Mouse (Mus musculus) spleen, adult 12 weeks (tissue): ENCODE measurements around the gene Sema4b.

Experiments used
- DNase-seq: peaks from one replicate; pipeline ENCODE4 v3.0.0; 2022; ENCODE audit warnings: low spot score

The Sema4b gene

DNA sequence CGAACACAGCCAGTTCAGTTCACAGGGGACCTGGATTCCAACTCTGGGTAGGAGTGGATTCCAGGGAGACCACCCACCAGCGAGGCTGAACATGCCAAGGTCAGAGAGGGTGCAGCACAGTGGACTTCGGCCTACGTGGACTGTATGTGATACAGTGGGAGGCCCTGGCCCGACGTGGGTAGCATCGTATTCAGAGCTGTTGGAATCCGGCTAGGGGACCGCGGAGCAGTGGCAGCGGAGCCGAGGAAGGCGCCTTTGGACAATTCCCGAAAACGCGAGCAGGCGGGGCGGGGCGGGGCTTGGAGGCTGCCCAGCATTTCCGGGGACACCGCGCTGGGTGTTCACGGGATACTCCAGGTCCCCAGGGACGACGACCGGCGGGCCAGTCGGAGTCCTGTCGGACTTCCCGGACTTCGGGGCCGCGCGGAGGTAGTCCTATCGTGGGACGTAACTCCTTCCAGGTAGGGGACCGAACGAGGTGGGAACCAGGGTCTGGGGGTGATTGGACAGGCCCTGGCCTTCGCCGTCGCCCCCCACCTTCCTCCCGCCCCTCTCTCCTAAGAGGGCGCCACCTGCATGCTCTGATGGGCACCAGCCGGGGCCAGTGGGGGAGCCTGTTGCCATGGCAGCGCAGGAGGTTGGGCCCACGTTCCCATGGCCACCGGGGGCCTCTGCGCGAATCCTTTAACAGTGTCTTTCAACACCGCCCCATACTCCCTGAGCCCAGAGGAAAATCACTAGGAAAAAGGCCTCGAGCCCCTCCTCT is at the start of gene Sema4b:
Gene Sema4b, plus strand, starts transcription at position 311 of the 766 bp plus-strand sequence.
- peak; percentile 73 for DNase-seq

DNA sequence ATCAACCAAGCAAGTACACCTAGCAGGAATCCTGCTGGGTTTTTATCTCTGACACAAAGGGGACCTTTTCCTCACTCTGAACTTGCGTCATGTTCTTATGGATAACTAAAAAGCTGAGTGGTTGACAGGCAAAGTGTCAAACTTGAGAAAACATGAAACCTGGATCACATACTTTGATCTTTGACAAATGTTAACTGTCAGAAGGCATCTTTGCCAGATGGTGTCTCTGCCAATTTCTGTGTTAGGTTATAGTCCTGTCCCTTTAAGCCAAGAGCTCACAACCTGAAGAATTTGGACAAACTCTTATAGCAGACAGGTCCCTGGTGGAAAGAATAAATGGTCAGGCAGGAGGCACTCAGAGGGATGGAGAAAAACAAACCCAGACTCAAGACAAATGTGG is 48.3 kb upstream of the Sema4b start:
- no peak for DNase-seq

DNA sequence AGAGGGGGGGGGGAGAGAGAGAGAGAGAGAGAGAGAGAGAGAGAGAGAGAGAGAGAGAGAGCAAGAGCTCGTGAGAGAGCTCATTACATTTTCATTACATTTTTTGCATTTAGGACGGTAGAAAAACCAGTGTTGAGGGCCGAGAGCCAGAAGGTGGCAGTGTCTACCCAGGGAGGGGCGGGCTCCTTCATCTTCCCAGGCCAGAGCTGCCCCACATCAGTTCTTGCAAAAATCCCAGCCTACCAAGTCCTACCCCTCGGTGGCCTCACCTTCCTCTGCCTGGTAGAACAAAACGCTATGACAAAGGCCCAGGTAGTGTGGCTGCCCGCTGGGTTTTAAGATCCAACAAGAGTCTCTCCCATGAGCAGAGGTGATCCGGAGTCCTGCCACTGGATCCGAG is 45.8 kb upstream of the Sema4b start:
- DNase-seq, result peak; percentile 56

DNA sequence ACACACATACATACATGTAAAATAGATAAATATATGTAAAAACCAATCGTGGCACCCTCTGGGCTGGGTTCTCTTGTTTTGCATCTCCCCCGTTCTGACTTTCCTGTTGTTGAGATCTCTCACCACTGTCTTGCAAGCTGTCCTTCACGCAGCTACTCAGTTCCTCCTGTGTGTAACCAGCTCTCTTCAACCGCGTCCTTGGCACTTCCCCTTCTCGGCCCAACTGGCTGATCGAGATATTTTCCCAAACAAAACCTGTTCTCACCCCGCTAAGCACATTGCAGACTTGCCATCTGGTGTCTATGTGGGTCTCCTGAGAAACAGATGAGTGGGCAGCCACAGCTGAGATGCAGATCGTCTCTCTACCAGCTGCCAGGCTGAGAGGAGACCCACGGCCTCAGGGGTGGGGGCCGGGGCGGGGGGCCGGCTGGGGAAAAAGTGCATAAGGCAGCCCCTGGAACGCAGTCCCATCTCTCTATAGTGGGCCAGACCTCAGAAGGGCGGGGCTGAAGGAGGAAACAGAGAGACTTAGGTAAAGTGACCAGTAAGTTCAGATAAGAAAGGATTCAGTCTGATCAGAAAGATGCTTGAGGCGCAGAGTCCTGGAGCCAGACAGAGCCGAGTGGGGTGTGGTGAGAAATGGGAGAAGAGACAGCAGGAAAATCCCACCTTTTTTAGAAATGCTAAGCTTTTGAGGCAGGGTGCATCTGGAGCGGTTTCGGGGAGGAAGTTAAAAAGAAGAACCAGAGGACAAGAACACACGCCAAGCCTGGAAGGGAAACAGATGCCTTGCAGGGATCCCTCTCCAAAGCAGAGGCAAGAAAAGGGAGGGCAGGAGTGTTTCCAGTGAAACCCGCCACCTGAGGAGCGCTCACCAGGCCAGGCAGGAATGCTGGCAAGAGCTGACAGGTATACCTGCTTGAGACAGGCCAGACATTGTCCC is 43.0 kb upstream of the Sema4b start:
- peak; percentile 59 for DNase-seq

DNA sequence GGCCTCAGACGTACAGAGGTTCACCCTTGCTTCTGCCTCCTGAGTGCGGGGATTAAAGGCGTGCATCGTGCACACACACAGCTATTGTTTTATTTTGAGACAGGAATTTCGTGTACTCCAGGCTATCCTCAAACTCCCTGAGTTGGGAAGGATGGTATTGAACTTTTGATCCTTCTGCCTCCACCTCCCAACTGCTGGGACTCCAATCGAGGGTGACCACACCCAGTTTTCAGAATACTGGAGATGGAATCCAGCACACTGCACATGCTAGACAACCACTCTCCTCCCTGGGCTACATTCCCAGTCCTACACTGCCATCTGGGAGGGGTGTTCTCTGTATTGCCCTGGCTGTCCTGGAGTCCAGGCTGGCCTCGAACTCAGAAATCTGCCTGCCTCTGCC is 41.9 kb upstream of the Sema4b start:
- no peak for DNase-seq

DNA sequence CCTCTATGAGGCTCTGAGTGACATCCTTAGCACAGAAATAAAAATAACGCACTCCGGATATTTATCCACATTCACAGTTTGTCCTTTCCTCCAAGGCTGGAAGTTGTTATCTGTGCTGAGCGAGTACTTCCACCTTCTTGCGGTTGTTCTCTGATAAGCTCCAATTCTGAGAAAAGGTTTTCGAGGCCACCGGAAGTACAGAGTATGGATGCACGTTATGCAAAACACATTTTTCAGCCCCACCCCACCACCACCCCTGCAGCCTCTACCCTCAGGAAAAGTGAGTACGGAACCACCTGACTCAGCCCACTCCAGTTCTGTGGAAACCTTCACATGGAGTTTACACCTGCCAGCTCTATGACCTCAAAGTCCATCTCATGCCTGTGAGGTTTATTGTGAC is 40.6 kb upstream of the Sema4b start:
- DNase-seq, result peak; percentile 36

DNA sequence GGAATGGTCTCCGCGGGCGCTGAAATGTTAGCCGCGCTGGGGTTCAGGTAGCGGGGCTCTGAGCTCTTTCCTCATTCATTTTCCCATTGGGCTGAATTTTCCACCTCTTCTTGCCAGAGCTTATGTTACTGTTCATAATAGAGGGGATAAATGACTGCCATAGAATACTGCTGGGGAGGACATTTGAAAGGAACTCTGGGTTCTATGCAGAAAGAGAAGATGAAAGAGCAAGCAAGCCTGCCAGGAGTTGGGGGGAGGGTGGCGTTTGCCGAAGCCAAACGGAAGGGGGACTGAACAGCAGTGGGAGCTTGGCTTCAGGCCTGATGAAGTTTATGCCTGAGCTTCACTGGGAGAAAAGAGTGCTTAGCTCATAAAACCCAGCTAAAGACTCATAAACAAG is 37.3 kb upstream of the Sema4b start:
- no peak for DNase-seq

DNA sequence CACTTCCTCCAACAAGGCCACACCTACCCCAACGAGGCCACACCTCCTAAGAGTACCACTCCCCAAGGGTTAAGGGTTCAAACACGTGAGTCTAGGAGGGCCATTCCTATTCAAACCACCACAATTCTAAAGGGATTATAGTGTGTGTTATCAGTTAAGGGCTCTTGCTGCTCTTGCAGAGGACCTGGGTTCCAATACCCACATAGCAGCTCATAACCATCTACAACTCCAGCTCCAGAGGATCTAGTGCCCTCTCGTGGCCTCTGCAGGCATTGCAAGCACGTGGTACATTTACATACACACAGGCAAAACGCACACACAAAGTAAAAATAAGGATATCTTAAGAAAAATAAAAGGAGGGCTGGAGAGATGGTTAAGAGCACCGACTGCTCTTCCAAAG is 34.5 kb upstream of the Sema4b start:
- DNase-seq, result peak; percentile 58

DNA sequence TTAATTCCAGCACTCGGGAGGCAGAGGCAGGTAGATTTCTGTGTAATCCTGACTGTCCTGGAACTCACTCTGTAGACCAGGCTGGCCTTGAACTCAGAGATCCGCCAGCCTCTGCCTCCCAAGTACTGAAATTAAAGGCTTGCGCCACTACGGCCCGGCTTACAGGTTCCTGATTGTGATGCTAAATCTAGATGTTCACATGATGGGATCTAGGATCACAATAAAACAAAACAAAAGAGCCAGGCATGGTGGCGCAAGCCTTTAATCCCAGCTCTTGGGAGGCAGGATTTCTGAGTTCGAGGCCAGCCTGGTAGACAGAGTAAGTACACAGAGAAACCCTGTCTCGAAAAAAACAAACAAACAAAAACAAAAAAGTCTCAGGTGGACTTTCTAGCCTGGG is 33.9 kb upstream of the Sema4b start:
- DNase-seq, result no peak

DNA sequence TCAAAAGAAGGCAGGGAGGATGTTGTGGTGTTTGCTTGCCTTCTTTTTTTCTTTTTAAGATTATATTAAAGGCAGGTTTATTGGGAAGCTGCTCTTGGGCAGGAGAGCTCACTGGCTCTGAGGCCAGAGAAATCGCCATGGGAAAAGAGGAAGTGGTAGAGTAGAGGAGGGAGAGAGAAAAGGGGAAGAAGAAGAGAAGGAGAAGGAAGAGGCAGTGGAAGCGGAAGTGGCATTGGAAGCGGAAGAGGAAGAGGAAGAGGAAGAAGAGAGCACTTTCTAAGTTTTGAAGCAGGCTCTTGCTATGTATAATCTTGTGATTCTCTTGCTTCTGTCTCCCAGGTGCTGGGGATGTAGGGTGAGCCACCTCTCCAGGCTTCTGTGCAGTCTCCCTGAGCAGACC is 32.0 kb upstream of the Sema4b start:
- no peak for DNase-seq

DNA sequence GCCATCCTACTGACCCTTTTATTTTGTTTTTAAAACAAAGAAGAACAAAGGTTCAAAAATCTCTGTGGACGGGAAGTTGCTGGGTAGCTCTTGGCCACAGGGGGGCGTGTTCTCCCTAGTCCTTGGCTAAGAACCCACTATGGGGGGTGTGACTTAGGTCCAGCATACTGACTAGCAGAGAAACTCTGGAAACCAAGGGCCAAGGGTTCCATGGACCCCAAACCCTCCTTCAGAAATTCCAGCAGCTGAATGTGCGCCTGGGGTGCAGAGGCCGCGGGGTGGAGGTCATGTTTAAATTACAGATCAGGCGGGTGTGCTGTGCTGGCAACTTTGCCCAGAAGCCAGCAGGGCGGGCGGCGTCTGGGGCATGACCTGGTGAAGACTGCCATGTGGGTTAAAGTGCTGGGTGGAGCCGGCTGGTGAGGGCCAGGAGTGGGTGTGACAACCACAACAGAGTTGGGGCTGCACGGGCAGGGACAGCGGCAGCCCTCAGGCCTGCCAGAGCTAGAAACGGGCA is 29.9 kb upstream of the Sema4b start:
- DNase-seq, result peak; percentile 75

DNA sequence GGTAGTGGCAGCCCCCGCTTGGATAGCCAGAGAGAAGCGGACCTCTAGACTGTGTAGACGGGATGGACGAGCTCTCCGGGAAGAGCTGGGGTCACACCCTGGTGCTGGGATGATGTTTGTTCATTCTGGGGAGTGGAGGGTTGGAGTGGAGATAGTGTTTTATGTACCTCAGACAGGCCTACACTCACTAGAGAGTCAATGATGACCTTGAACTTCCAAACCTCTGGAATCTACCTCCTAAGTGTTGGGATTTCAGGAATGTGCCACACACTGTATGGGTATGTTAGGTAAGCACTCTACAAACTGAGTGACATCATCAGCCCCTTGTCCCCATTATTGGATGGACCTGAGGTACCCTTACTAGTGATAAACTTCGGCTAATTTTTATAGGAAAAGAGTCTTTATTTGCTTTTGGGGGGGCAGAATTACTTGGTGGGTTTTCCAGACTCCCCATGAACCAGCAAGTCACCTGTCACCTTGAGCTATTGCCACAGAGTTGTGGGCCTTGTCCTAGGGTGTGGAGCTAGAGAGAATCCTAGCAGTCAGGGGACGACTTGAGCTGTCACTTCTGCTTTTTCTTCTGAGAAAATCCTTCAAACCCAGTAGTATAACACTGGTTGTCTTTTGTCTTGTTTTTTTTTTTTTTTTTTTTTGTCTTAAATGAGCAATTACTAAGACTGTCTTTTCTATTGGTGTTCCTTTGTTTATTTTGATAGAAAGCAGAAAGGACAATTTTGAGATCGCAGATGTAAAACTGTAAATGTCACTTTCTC is 28.0 kb upstream of the Sema4b start:
- DNase-seq, result no peak

DNA sequence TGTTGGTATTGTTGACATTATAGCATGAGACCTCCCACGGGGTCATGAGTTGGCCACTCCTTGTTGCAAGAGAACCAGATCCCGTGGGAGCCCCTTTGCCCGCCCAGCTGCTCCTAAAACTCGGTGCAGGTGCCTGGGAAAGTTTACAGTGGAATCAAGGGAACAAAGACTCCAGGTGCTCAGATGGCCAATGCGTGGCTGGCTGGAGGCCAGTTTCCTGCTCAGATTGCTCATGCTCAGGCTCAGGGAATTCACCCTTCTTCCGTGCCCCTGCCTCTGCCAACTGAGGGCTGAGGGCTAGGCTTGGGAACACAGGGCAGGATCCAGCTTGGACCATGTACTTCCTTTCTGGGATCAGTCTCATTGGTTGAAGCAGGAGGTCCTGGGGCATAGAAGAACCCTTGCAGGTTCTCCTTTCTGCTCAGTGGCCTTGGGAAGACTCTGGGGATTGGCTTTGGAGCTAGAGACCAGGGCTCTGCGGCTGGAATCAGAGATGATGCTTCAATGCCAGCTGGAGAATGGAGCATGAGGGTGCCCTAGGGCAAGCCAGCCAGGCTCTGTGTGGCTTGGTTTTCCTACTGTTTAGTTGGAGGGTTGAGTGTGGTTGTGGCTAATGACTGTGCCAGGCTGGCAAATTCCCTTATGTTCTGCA is 26.2 kb upstream of the Sema4b start:
- no peak for DNase-seq

DNA sequence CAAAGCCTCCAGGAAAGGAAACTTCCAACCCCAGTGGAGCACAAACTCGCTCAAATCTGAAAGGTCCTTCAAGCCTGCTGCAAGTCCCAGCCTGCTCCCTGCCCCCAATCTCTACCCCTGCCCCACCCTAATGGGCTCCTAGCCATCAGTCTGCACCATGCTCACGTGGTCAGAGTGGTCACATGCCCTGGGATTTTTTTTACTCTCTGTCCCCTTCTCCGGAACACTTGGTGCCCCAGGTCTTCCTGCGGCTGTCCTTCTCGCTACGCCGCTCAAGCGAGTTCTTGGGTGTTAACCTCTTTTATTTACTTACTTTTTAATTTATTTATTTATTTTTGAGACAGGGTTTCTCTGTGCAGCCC is 25.7 kb upstream of the Sema4b start:
- DNase-seq, result no peak

DNA sequence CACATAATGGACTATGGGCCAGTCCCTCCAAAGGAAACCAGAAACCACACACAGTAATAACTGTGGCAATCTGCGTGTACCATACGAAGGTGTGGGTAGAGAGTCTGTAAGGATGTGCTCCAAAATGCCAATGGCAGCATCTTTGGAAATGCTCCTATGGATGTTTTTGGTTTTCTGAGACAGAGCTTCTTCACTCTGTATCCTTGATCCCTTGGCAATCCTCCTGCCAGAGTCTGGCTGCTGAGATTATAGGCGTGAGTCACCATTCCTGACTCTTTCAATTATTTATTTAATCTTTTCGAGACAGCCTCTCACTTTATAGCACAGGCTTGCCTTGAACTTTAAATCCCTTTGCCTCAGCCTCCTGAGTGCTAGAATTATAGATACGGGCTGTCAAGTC is 21.2 kb upstream of the Sema4b start:
- DNase-seq, result no peak

DNA sequence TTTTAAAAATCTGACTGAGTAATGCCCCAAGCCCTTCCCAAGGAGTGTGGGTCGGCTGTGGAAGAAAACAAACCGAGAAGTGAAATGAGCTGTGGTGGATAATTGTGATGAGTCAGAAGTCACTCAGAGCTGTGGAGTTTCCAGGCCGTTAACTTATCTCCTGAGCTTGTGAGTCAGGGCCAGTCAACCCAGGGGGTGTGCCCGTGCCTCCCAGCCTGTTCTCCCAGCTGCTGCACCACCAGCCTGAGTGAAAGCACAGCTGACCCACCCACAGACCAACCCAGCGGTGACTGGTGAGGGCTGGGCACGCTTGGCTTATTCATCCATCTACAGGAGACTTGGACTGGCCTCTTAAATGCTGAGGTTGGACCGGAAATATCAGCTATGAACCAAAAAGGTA is 19.9 kb upstream of the Sema4b start:
- DNase-seq, result peak; percentile 60

DNA sequence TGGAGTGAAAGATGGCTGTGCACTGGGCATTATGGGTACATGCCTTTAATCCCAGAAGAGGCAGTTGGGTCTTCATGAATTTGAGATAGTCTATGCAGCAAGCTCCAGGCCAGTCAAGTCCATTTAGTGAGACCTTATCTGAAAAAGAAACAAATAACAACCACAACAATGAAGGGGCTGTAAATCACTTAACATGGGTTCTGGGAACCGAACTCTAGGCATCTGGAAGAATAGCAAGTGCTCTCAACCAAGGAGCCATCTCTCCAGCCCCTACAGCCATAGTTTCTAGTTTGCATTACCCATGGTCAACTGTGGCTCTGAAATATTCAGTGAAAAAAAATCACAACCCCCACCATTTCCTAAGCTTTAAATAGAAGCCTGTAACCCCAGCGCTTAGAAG is 16.8 kb upstream of the Sema4b start:
- DNase-seq, result no peak

DNA sequence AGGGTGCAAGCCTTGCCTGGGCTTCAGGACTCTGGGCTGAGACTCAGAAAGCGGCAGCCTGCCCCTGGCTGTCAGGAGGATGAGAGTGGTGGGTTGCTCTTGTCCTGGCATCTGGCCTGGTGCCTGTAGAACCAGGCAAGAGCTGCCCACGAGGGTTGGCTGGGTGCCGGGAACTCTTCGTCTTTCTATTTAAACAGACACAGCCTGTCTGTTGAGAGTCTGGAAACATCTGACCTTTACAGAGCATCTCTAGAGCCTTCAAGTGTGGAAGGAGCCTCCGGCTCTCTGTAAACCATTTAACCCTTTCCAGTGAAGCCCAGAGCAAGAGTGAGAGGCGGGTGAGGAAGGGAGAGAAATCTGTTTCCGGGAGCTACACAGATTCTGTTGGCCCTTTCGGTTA is 15.3 kb upstream of the Sema4b start:
- no peak for DNase-seq

DNA sequence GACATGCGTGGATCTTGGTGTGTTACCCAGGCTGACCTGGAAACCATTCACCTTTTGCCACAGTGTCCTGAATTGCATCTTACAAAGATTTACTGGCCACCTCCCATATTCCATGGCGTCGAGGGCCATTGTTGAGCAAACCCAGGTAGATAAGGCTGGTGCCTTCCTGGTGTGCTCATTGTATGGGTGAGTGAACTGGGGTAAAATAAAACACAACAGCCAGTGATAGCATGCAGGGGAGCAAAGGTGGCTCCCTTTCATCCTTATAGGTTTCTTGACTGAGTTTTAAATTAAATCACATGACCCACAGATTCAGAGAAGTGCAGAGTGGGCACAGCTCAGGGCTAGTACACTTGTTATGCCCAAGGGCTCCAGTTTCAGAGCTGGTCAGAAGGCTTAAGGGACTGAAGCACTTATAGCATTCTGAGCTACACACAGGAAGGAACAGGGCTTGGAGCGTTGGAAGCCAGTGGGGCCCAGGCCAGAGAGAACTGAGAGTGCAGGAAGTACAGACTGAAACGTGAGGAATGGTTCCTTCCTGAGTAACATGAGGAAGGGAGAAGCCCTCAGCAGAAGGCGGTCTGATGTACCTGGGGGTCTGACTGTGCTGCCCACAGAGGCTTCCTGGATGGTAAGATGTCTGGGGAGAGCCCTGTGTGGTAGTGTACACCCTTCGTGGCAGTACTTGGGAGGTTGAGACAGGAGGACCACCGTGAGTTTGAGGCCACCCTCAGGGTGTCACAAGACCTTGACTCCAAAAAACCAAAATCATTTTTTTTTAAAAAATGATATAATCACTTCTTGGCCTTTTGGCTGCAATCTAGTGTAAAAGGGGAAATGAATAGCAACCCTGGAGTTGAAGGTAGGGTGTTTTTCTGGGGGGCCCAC is 14.3 kb upstream of the Sema4b start:
- DNase-seq, result no peak

DNA sequence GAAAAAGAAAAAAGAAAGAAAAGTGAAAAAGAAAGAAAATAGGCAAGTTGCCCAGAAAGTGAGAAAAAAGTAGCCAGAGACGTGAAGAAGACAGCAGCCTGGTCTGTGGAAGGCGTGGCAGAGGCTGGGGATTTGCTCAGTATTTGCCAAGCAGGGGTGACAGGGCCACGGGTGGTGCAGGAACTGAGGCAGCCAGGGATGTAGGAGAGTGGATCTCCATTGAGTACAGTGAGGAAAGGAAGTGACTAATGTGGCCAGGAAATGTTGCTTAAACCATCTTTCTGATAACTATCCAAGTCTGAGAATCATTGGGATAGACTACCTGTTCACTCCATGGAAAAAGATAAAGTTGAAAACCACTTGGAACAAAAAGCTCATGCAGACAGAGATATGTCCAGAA is 10.5 kb upstream of the Sema4b start:
- no peak for DNase-seq

DNA sequence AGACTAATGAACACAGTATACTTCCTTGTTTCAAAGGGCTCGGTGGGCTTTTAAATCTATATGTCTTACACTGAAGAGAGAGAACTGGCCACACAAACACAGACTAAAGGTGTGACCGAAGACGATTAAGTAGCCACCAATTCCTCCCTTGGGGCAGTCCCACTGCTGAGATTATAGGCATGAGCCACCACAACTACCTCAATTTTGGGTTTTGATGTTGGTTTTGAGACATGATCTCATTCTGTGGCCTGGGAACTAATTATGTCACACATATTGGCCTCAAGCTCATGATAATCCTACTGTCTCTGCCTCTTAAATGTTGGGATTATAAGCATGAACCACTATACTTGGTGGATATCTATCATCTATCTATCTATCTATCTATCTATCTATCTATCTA is 9.2 kb upstream of the Sema4b start:
- DNase-seq, result no peak
